Mouse (Mus musculus) ovary, postnatal 14 days (tissue): ENCODE data around the gene Anapc16.

ENCODE experiments used
- DNase-seq: peaks from one replicate; pipeline ENCODE4 v3.0.0; 2022; ENCODE audit warnings: low spot score

The Anapc16 gene

DNA sequence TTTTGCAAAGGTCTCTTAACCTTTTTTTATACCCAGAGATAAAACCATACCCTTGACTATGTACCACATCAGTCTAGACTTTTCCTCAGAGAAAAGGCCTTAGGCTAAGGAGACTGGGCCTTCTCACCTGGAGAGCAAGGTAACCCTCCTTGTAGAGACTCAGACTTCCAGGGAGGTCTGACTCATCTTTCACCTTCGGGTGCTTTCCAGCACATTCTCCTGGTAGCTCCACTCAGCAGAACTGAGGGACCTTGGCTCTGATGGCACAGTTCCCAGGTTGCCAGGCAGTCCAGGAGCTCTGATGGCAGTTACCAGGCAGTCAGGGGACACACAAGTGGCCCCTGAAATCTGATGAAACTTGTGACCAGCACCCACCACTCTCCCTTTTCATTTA is 53.7 kb downstream of the Anapc16 start:
- DNase-seq: no peak

- no peak for DNase-seq
These were observed 54.3 kb downstream of the Anapc16 start for GRCm38 (mm10) chr10:59948363-59949254.

DNA sequence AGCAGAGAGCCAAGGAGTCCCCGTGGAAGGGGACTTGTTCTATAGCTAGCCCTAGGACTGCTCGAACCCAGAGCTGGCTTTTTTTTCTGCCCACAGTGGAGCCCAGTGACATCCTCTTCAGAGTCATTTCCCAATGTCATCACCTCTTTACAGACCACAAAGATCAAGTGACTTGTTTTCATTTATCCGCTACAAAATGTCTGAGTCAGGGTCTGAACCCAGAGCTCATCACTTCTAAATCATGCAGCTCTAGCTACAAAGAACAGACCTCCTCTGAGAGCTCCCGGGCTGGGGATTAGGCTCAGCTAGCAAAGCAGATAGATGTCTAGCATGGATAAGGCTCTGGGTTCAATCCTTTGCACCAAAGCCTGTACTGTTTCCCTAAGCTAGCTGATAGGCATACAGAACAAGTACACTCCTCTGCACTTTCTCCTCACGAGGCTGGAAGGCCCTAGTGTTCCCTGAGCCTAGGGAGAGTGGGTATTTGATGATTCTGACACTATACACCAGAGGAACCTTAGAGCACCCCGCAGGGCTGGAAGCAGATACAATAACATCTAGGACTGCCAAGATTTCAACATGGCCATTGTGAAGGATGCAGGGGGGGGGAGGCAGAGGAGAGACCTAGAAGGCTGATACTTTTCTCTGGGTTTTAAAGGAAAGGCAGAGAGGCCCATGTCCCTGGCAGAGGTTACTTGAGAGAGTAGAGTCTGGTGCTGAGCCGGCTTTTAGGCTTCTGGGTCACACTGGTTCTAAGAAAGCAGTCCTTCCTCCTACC is 55.5 kb downstream of the Anapc16 start:
- no peak for DNase-seq

GRCm38 (mm10) chr10:59946362-59946761 is 56.6 kb downstream of the Anapc16 start:
- DNase-seq: no peak

- DNase-seq: no peak
These were observed 57.5 kb downstream of the Anapc16 start for GRCm38 (mm10) chr10:59945416-59945815.

GRCm38 (mm10) chr10:59943421-59943989 is 59.4 kb downstream of the Anapc16 start:
- DNase-seq: no peak

GRCm38 (mm10) chr10:59942847-59943420 is 60.0 kb downstream of the Anapc16 start:
- DNase-seq: no peak

DNA sequence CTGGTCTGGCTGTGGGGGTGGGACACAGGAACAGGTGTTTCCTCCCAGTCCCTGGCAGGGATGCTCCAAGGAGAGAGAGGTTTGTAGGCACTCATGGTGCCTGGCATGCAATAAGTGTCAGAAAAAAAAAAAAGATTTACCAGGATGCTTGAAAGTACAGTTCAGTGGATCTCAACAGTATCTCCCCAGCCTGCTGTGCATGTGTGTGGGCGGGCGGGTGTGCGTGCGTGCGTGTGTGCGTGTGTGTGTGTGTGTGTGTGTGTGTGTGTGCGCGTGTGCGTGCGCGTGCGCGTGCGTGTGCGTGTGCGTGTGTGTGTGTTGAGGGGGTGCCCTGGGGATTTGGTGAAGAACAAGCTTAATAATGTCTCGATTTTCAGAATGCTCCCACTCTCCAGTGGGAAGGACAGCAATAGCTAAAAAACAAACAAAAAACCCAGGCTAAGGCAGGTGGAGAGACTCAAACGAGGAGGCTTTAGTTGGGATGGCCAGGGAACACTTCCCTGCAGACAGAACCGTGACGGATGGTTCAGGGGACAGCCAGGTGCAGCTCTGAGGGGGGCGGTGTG is 60.6 kb downstream of the Anapc16 start:
- DNase-seq: no peak

- no peak for DNase-seq
These were observed 63.9 kb downstream of the Anapc16 start for GRCm38 (mm10) chr10:59939081-59939480.

DNA sequence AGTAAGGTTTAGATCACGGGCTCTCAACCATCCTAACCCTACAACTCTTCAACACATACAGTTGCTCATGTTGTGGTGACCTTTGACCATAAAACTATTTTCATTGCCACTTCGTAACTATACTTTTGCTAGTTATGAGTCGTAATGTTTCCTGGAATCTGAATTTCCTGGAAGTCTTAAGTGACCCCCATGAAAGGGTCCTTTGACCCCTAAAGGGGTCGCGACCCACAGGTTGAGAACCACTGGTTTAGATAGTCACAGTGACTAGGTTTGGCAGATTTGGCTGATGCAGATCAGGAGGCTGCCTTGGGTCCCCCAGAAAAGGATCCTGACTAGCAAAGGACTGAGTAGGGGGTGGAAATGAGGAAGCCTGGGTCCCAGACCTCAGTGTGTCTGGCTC is 64.3 kb downstream of the Anapc16 start:
- DNase-seq: no peak
